Mouse (Mus musculus) megakaryocyte-erythroid progenitor cell, adult 5-6 weeks (primary cell): Measurements from ENCODE around the gene Kcng3. TPM values are rescaled to one million over a fixed set of nuclear protein-coding genes. Genes with fewer than 3 reads are reported as not detected.

Source experiments
- ATAC-seq: replicated peaks from 2 replicates; pipeline ENCODE4 v1.8.0; 2016; ENCODE audit warnings: mild to moderate bottlenecking, inconsistent platforms; ENCODE audit not compliant: severe bottlenecking, poor library complexity, low FRiP score, low TSS enrichment
- total RNA-seq, 2 experiments: library from RNA; stranded (forward) in 1 of 2; stranded (reverse) in 1 of 2; fragments of 200-1000, 215-1000 nt in 1 of 2; fragments of >200 nt in 1 of 2; fragmentation: Nextera tagmentation in 1 of 2; gene quantifications; 2 replicates each; pipeline ENCODE4 v1.2.3; 2014 to 2017

The Kcng3 gene
- total RNA-seq, 2 experiments from 2014 or later = not detected

GRCm38 (mm10) chr17:83632653-83633570 lies 1.2 kb upstream of the Kcng3 start:
- ATAC-seq = peak; percentile 66

GRCm38 (mm10) chr17:83630787-83631678 lies 662 bp downstream of the Kcng3 start:
- 0 out of 2 replicates have a peak, but pooled peaks have one; percentile 19 for ATAC-seq

- no peak for ATAC-seq
Observed at GRCm38 (mm10) chr17:83613907-83614306, 17.8 kb downstream of the Kcng3 start.

- no peak for ATAC-seq
Observed at GRCm38 (mm10) chr17:83609532-83609931, 22.2 kb downstream of the Kcng3 start.

- no peak for ATAC-seq
Observed at GRCm38 (mm10) chr17:83600976-83601375, 30.7 kb downstream of the Kcng3 start.

GRCm38 (mm10) chr17:83595966-83596365 lies 35.7 kb downstream of the Kcng3 start:
- no peak for ATAC-seq

- ATAC-seq = no peak
Observed at GRCm38 (mm10) chr17:83594526-83594925, 37.2 kb downstream of the Kcng3 start.

- ATAC-seq = no peak
Observed at GRCm38 (mm10) chr17:83593396-83593795, 38.3 kb downstream of the Kcng3 start.

- no peak; the same call in 1 of the 2 replicates for ATAC-seq
Observed at GRCm38 (mm10) chr17:83588663-83589341, 42.9 kb downstream of the Kcng3 start.

- ATAC-seq = no peak
Observed at GRCm38 (mm10) chr17:83587731-83588130, 44.0 kb downstream of the Kcng3 start.

GRCm38 (mm10) chr17:83582585-83582984 lies 49.1 kb downstream of the Kcng3 start:
- no peak for ATAC-seq

- ATAC-seq = no peak
Observed at GRCm38 (mm10) chr17:83580734-83581133, 51.0 kb downstream of the Kcng3 start.

- ATAC-seq = no peak; the same call in 1 of the 2 replicates
Observed at GRCm38 (mm10) chr17:83576810-83577371, 54.8 kb downstream of the Kcng3 start.

GRCm38 (mm10) chr17:83574615-83575014 lies 57.1 kb downstream of the Kcng3 start:
- ATAC-seq = no peak

- no peak for ATAC-seq
Observed at GRCm38 (mm10) chr17:83573128-83573527, 58.6 kb downstream of the Kcng3 start.

GRCm38 (mm10) chr17:83572366-83572765 lies 59.3 kb downstream of the Kcng3 start:
- ATAC-seq = no peak

GRCm38 (mm10) chr17:83567375-83567774 lies 64.3 kb downstream of the Kcng3 start:
- ATAC-seq = no peak

GRCm38 (mm10) chr17:83565506-83565905 lies 66.2 kb downstream of the Kcng3 start:
- no peak for ATAC-seq

GRCm38 (mm10) chr17:83564119-83564820 lies 67.4 kb downstream of the Kcng3 start:
- ATAC-seq = no peak
